Mouse (Mus musculus): Measurements from ENCODE around the gene Mrpl4.
A peak's percentile ranks its signal among the peaks of the same experiment; 100 is the strongest.
"Not testable (repeated sequence)": the region's sequence is repeated elsewhere in the genome, so short reads cannot be mapped to it uniquely, and the experiment has no call there.

Mrpl4 gene

GRCm38 (mm10) chr9:20986952-20987686, 15.4 kb upstream of the Mrpl4 start:
- DNase-seq: peak; percentile 80 to 86

DNA sequence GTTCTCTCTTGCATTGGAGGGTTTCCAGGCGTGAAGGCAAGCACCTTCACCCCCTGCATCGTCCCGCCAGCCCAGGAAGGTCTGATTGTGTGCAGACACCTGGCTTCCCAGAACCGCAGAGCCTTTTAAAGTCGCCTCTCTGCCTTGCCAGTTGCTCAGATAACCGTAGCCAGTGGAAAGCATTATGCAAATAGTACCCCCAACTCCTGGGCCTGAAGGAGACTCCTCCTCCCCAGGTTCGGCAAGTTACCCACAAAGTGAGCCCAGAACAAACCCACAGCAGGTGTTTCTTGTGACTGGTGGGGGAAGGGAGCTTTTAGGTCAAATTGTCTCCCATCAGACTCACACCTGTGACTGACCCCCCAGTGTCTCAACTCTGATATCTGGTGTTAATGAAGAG, 14.6 kb upstream of the Mrpl4 start:
- DNase-seq: no peak

DNA sequence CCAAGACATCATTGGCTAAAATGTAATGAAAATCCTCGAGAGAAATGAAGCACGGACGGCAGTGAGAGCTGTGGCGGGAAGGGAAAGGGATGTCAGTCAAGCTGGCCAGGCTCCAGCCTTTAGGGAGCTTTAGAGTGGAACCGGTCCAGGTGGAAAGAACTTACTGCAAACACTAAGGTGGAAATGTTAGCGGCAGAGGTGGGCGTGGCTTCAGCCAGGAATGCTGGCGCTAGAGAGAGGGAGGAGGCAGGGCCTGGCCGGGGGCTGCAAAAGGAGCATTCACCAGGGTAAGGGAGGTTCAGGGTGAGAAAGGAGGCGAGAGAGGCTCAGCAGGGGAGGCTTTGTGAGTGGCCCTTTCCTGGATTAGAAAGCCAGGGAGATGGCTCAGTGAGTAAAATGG, 11.7 kb upstream of the Mrpl4 start:
- DNase-seq: peak; percentile 79 to 87

DNA sequence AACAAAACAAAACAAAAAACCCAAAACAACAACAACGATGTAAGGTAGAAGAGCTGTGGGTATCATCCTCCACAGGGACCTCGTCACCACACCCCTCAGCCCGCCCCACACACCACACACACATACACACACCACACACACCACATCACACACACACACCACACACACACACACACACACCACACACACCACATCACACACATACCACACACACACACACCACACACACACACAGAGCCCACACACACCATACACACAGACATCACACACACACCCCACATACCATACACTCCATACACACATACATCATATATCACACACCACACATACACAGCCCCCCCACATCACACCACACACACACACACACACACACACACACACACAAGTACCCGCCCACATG, 11.0 kb upstream of the Mrpl4 start:
- DNase-seq: no peak

- DNase-seq: peak in 1 of 2 experiments; percentile 59
These were observed 9.2 kb upstream of the Mrpl4 start for GRCm38 (mm10) chr9:20993165-20993898.

DNA sequence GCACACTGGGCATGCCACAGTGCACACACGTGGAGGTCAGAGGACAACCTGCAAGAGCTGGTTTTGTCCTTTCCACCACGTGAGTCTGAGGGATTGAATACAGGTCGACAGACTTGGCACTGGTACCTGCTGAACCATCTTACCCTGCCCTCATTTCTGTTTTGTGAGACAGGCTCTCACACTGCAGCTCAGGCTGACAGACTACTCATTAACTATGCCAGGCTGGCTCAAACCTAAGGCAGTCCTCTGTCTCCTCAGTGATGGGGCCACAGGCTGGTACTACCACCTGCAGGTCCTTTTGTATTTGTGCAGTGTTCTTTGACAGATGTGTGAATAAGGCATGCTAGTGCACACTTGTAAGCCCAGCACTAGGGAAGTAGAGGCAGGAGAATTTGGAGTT, 7.5 kb upstream of the Mrpl4 start:
- peak in 1 of 2 experiments; percentile 45 for DNase-seq

- no peak for DNase-seq
These were observed 5.5 kb upstream of the Mrpl4 start for GRCm38 (mm10) chr9:20997065-20997464.

GRCm38 (mm10) chr9:20998337-20998736, 4.2 kb upstream of the Mrpl4 start:
- not testable (repeated sequence) for DNase-seq

GRCm38 (mm10) chr9:21000811-21001210, 1.7 kb upstream of the Mrpl4 start:
- DNase-seq: peak; percentile 42 to 66

GRCm38 (mm10) chr9:21001651-21002200, 812 bp upstream of the Mrpl4 start:
- DNase-seq: no peak

DNA sequence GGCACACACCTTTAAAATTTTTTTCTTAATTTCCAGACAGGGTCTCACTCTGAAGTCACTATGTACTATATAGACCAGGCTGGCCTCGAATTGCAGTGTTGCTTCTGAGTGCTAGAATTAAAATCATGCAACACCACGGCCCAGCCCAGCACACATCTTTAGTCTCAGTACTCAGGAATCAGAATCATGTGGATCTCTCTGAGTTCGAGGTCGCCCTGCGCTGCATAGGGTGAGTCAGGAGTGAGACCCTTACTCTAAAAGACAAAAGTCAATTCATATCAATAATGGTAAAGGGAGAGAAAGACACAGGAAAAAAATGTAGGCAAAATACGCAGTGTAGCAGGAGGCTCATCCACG, 290 bp upstream of the Mrpl4 start:
- no peak for DNase-seq

- no peak for DNase-seq
These were observed 4.9 kb downstream of the Mrpl4 start for GRCm38 (mm10) chr9:21007313-21007952.

DNA sequence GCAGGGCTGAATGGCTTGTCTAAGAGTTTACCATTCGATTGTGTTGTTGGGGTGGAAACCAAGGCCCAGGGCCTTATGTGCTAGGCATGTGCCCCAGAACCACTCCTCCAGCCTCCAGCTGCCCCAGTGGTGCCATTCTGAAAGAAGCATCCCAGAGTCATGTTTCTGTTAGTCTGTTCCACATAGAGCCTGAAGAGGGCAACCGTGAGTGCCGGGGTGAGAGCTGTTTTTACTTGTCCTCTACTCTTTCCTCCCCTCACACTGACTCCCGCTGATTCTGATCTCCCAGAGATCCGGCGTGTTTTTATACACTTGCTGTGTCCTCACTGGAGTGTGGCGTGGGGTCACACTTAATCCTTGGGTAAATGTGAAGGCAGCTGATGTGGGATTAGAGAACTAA, 5.5 kb downstream of the Mrpl4 start:
- DNase-seq: no peak

DNA sequence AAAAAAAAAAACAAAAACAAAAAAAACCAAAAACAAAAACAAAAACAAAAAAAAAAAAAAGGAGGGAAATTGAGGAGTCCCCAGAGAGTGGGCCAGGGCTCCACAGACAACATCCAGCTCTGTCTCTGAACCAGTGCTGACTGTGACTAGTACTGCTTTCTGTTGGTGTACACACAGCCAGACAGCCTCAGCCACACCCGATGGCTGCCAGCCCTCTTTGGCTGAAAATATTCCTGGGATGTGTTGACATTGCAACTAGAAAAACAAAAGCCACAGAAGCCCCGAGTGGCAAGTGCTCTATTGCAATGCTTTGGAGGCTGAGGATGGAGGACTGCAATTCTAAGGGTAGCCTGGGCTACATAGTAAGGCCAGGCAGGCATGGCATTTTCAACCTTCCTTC, 7.8 kb downstream of the Mrpl4 start:
- no peak for DNase-seq

DNA sequence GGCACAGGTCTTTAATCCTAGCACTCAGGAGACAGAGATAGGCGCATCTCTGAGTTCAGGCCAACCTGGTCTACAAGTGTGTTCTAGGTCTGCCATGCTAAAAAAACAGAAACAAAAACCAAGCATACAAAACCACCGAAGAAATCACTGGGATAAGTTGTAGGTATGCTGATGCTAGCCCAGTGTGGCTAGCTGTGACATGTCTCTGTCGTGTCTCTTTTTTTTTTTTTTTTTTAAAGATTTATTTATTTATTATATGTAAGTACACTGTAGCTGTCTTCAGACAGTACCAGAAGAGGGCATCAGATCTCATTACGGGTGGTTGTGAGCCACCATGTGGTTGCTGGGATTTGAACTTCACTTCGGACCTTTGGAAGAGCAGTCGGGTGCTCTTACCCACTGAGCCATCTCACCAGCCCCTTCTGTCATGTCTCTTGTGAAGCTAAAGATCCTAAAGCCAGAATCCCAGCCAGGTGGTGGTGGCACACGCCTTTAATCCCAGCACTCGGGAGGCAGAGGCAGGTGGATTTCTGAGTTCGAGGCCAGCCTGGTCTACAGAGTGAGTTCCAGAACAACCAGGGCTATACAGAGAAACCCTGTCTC, 8.5 kb downstream of the Mrpl4 start:
- DNase-seq: not testable (repeated sequence)

GRCm38 (mm10) chr9:21011846-21012312, 9.3 kb downstream of the Mrpl4 start:
- DNase-seq: peak; percentile 45 to 53

GRCm38 (mm10) chr9:21012368-21012767, 9.8 kb downstream of the Mrpl4 start:
- DNase-seq: no peak

- peak; percentile 69 to 78 for DNase-seq
These were observed 12.4 kb downstream of the Mrpl4 start for GRCm38 (mm10) chr9:21014691-21015570.

GRCm38 (mm10) chr9:21015571-21016130, 13.1 kb downstream of the Mrpl4 start, which contains the start of gene Icam1:
Gene Icam1 (plus strand): TSS chr9:21015985.
- DNase-seq: peak; percentile 82 to 89

DNA sequence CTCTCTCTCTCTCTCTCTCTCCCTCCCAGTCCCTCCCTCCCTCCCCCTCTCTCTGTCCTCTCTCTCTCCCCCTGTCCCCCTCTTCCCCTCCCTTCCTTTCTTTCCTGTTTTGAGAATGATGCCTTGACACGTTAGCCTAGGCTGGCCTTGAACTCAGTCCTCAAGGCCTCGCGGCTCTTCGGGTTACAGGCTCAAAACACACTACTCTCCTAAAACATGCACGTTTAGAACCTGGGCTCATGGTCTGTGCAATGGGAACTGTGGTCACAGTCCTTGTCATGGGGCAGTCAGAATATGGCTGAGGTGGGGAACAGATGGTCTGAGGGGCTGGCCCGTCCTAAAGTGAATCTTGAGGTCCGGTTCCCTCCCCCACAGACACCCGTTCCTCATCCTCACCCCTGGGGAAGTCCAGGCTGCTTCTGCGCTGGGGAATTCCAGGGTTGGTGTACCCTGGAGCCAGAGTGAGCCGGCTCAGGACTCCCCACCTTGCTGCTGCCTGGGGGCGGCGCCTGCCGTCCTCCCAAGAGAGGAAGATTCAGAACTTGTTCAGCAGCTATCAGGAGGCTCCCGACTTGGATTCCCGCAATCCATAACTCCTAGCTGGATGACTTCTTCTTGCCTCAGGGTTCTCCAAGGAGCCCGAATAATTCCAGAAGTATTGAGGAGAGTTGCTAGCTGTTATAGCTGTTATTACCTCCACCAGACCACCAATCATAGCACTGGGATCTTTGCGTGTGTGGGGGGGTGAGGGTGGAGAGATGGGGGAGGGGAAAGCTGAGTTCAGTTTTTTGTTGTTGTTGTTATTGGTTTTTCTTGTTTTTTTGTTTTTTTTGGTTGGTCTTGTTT, 14.0 kb downstream of the Mrpl4 start:
- peak; percentile 33 to 52 for DNase-seq

DNA sequence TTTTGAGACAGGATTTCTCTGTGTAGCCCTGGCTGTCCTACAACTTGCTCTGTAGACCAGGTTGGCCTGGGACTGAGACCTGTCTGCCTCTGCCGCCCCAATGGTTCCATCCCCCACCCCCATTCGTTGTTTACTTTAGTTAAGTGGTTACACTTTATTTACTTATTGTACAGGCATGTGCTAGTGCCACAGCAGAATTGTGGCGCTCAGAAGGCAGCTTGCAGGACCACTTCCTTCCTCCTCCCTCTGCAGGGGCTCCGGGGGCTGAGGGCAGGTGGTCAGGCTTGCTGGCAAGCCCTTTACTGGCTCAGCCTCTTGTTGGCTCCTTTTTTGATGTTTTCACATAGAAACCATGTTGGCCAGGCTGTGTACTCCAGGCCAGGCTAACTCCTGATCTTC, 14.6 kb downstream of the Mrpl4 start:
- no peak for DNase-seq

All from kidney, postnatal 4 days (tissue).